Mouse (Mus musculus) embryonic facial prominence, embryonic 12.5 days (tissue): ENCODE data around the gene Shroom4. TPM values are rescaled to one million over a fixed set of nuclear protein-coding genes. Genes with fewer than 3 reads are reported as not detected.

ENCODE experiments used
- ATAC-seq: fragments of 200-750 bp; cut with Nextera tagmentation; 2 replicates; pipeline ENCODE4 v1.8.0; 2017; ENCODE audit not compliant: insufficient number of reproducible peaks, insufficient read depth, low FRiP score, low TSS enrichment
- H3K27ac ChIP-seq: fragments of 300-500 bp; sonication (generic); 2 replicates; pipeline ENCODE4 v1.5.1; 2016; ENCODE audit warnings: mild to moderate bottlenecking
- H3K27me3 ChIP-seq: fragments of 300-500 bp; sonication (generic); 2 replicates; pipeline ENCODE4 v1.6.1; 2016; ENCODE audit warnings: mild to moderate bottlenecking, moderate library complexity
- H3K36me3 ChIP-seq: fragments of 300-500 bp; sonication (generic); 2 replicates; pipeline ENCODE4 v1.6.1; 2016; ENCODE audit warnings: mild to moderate bottlenecking
- H3K4me1 ChIP-seq: fragments of 300-500 bp; sonication (generic); 2 replicates; pipeline ENCODE4 v1.6.1; 2016
- H3K4me2 ChIP-seq: fragments of 300-500 bp; sonication (generic); replicated peaks from 2 replicates; pipeline ENCODE4 v1.6.1; 2016; ENCODE audit warnings: mild to moderate bottlenecking, moderate library complexity
- H3K4me3 ChIP-seq: fragments of 300-500 bp; sonication (generic); 2 replicates; pipeline ENCODE4 v1.5.1; 2016; ENCODE audit warnings: mild to moderate bottlenecking
- H3K9ac ChIP-seq: fragments of 300-500 bp; sonication (generic); 2 replicates; pipeline ENCODE4 v1.6.1; 2016; ENCODE audit warnings: mild to moderate bottlenecking, moderate library complexity
- H3K9me3 ChIP-seq: fragments of 300-500 bp; sonication (generic); 2 replicates; pipeline ENCODE4 v1.6.1; 2016; ENCODE audit warnings: mild to moderate bottlenecking, moderate library complexity
- WGBS: fragments of 180-500 bp; shearing (Covaris S2); methylation state at CpG from one replicate; pipeline ENCODE4 v1.1.7; 2016; 5-methylcytosine and 5-hydroxymethylcytosine counted together
- polyA plus RNA-seq: library from polyadenylated mRNA; unstranded; fragments of >200 nt; fragmentation: Nextera tagmentation; extraction: Ambion mirVana; gene quantifications from 2 replicates; pipeline ENCODE4 v1.2.1, GENCODE M21; 2016

The Shroom4 gene
- polyA plus RNA-seq, 1 experiment from 2014 or later, result 10.1 TPM

- Histone ChIP-seq H3K4me2 (no peak overlapping the region), H3K27ac (no peak overlapping the region), H3K27me3 (no peaks in the 10 kb centered on the region), H3K9ac (no peak overlapping the region), H3K9me3 (no peaks in the 10 kb centered on the region), H3K36me3 (no peaks in the 10 kb centered on the region), H3K4me3 (no peak overlapping the region), H3K4me1 (no peaks in the 10 kb centered on the region)
- WGBS, result 6% methylated on average over 2 of the region's 2 CpGs
- no peak for ATAC-seq
These were observed 254.4 kb downstream of the Shroom4 start for GRCm38 (mm10) chrX:6654024-6654423.

GRCm38 (mm10) chrX:6658820-6659324, 259.2 kb downstream of the Shroom4 start:
- WGBS, result 95% methylated on average over 1 of the region's 1 CpGs
- no peaks in the 10 kb centered on the region for H3K9me3 ChIP-seq
- no peak overlapping the region for H3K9ac ChIP-seq
- H3K4me2 ChIP-seq, result no peak overlapping the region
- H3K27ac ChIP-seq, result no peak overlapping the region
- H3K27me3 ChIP-seq, result no peaks in the 10 kb centered on the region
- H3K4me3 ChIP-seq, result no peak overlapping the region
- no peaks in the 10 kb centered on the region for H3K36me3 ChIP-seq
- ATAC-seq, result no peak
- no peaks in the 10 kb centered on the region for H3K4me1 ChIP-seq

Other genes starting within 250 kb of the Shroom4 start
- gene Nudt10, start 226.8 kb upstream of the Shroom4 start, polyA plus RNA-seq, result 10.8 and 11.2 TPM in 2 replicates
- gene Bmp15, start 79.1 kb upstream of the Shroom4 start, polyA plus RNA-seq, result 0.06 TPM in 1 of 2 replicates, not detected in the other